Mouse (Mus musculus) brain, adult 2 months (tissue): ENCODE measurements around the gene Gdi1.
"Not testable (repeated sequence)": the region's sequence is repeated elsewhere in the genome, so short reads cannot be mapped to it uniquely, and the experiment has no call there.

Source experiments
- DNase-seq: peaks from one replicate; pipeline ENCODE4 v3.0.0; 2011; ENCODE audit warnings: low read depth, low spot score

Gene Gdi1

DNA sequence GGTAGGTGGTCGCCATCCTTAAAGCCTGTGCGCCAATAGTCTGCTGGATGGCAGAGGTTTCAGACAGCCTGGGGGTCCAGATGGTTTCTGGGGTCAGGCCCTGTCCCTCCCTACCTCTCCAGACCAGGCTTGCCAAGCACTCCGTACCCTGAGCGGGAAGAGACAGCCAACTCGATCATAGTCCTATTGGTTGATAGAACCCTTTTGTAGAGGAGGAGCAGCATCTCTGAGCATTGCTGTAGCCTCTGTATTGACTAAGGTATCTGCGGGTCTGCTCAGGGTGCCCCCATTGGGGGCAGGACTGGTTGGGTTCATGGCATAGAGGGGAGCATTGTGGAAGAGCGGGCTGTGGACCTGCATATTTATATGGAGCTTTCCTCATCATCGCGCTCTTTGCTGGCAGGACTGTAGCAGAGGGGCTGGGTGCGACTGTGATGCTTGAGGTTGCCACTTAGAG is 24.4 kb downstream of the Gdi1 start:
- DNase-seq = no peak

DNA sequence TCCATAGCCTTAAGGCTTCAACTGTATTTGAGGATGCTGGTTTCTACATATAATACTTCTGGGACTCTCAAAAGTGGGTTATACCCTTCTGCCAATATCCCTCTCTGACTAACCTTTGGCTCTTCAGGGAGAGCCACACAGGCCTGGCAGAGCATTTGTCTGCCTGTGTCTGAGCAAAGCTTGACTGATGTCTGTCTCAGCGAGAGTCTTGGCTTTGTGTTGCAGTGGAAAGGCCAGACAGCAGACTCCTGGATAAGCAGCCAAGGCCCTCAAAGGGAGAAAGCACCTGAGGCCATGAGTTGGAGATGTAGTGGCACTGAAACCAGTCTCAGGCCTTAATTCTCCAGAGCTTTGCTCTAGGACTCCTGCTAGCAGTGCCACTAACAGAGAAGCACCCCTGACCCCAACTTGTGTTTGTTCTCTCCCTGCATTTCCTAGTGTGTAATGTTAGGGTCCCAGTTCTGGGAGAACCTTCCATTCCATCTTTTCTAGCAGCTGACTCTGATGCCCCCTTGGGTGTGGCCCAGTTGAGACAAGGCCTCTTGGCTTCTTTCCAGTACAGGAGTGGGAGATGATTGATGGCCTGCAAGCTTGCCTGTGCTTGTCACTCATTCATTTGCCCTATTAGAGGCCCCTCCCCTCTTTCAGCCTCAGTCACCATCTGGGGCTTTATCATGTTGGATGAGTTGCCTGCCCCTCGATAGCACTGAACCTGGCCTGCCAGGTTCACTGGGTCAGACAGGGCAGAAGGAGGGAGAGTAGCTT is 25.6 kb downstream of the Gdi1 start:
- DNase-seq = peak; percentile 70

GRCm38 (mm10) chrX:74352645-74353466 is 48.1 kb downstream of the Gdi1 start:
- peak; percentile 8 for DNase-seq

DNA sequence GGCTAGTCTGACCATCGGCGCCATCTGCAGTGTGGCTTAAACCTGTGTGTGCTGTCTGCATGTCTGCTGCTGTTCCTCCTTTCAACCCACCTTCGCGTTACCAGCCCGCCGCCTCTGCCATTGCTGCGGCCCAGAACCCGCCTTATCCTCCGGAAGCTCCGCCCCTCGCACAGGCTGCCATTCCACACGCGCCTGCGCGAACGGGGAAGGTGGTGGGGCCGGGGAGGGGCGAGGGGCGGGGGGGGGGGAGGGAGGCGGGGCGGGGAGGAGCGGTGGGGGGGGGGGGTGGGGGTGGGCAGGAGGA is 48.6 kb downstream of the Gdi1 start, which contains the start of gene Lage3:
Lage3 (minus strand) TSS at position 152 of the 304 bp plus-strand sequence.
- DNase-seq = peak; percentile 89

GRCm38 (mm10) chrX:74357069-74357468 is 52.3 kb downstream of the Gdi1 start:
- DNase-seq = not testable (repeated sequence)

DNA sequence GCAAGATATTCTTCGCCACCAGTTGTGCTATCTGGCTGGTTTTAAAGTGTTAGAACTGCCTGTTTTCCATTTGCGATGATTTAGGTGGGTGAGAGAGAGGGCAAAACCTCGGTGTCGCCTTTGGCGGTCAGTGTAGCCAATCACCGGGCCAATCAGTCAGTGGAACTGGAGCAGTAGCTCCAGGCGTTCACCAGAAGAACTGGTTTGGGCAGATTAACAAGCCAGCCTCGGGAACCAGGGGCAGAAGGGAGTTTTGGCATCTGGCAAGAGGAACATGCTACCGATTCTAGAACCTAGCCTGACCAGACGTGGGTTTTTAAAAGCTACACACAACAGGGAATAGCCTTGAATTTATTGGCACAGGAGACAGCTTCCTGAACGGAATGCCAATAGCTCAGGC is 54.4 kb downstream of the Gdi1 start:
- DNase-seq = no peak
